In genomic region chr5:129225810-129226450, GRCm38 (mm10) we compare ENCODE assay signal across 12 mouse cellular contexts.
DNase-seq lines count a peak whose midpoint lies in the region; ATAC-seq lines count a peak whose summit lies in the region.
"Had no signal": no experiment of that assay in that cellular context is flagged by ENCODE, and none has a peak within 500 bp of the region (broad histone marks: within the 10 kb centered on the region; RNA-seq: fewer than 3 reads in every experiment).

No protein-coding gene starts in this region.

- no peak for ATAC-seq in forebrain, embryonic 15.5 days (replicated peaks)
- ATAC-seq in neural tube, embryonic 12.5 days (ENCODE audit: low FRiP score, low read depth): 0 out of 2 replicates have a peak, but pooled peaks have one; percentile 13
- ATAC-seq: liver, postnatal 0 days had no signal

- H3K36me3 ChIP-seq in forebrain, embryonic 15.5 days: no peaks in the 10 kb centered on the region
- no peaks in the 10 kb centered on the region for H3K36me3 ChIP-seq in forebrain, embryonic 10.5 days (replicated peaks)
- H3K36me3 ChIP-seq in neural tube, embryonic 12.5 days: no peaks in the 10 kb centered on the region
- no peaks in the 10 kb centered on the region for H3K36me3 ChIP-seq in midbrain, embryonic 10.5 days

- H3K4me2 ChIP-seq in forebrain, embryonic 15.5 days (replicated peaks): peak overlapping the region; percentile 18; the same call in 1 of the 2 replicates
- H3K4me2 ChIP-seq in neural tube, embryonic 12.5 days (replicated peaks): peak overlapping the region; percentile 22

- H3K9me3 ChIP-seq in forebrain, embryonic 15.5 days: no peaks in the 10 kb centered on the region
- H3K9me3 ChIP-seq in forebrain, embryonic 10.5 days: no peaks in the 10 kb centered on the region
- no peaks in the 10 kb centered on the region for H3K9me3 ChIP-seq in neural tube, embryonic 12.5 days
- no peaks in the 10 kb centered on the region for H3K9me3 ChIP-seq in midbrain, embryonic 10.5 days (replicated peaks)

- H3K27me3 ChIP-seq in forebrain, embryonic 15.5 days: no peaks in the 10 kb centered on the region
- no peaks in the 10 kb centered on the region for H3K27me3 ChIP-seq in forebrain, embryonic 10.5 days (ENCODE audit: poor library complexity, severe bottlenecking)
- no peaks in the 10 kb centered on the region for H3K27me3 ChIP-seq in neural tube, embryonic 12.5 days (replicated peaks)
- no peaks in the 10 kb centered on the region for H3K27me3 ChIP-seq in midbrain, embryonic 10.5 days (ENCODE audit: low read depth, poor library complexity, severe bottlenecking)

- H3K9ac ChIP-seq in forebrain, embryonic 15.5 days (replicated peaks): no peak overlapping the region
- no peak overlapping the region for H3K9ac ChIP-seq in neural tube, embryonic 12.5 days
- H3K9ac ChIP-seq: liver, postnatal 0 days had no signal

- no peak overlapping the region for H3K27ac ChIP-seq in forebrain, embryonic 15.5 days (replicated peaks)
- no peak overlapping the region for H3K27ac ChIP-seq in forebrain, embryonic 10.5 days
- no peak overlapping the region for H3K27ac ChIP-seq in neural tube, embryonic 12.5 days
- H3K27ac ChIP-seq in midbrain, embryonic 10.5 days (replicated peaks): 0 out of 2 replicates have a peak overlapping the region, but pooled peaks have one; percentile 33

- H3K4me3 ChIP-seq in forebrain, embryonic 15.5 days: no peak overlapping the region
- H3K4me3 ChIP-seq in forebrain, embryonic 10.5 days: no peak overlapping the region
- no peak overlapping the region for H3K4me3 ChIP-seq in neural tube, embryonic 12.5 days
- peak overlapping the region; percentile 16; the same call in 1 of the 2 replicates for H3K4me3 ChIP-seq in midbrain, embryonic 10.5 days
- H3K4me3 ChIP-seq: myocyte had no signal

- WGBS in forebrain, embryonic 15.5 days: 73% methylated on average over 33 of the region's 33 CpGs
- 72% methylated on average over 33 of the region's 33 CpGs for WGBS in forebrain, embryonic 10.5 days
- WGBS in neural tube, embryonic 12.5 days: 70% methylated on average over 33 of the region's 33 CpGs
- WGBS in midbrain, embryonic 10.5 days: 75% methylated on average over 33 of the region's 33 CpGs

- no peaks in the 10 kb centered on the region for H3K4me1 ChIP-seq in forebrain, embryonic 15.5 days
- peaks cover 10% of the 10 kb centered on the region; the same call in 1 of the 2 replicates for H3K4me1 ChIP-seq in forebrain, embryonic 10.5 days
- no peaks in the 10 kb centered on the region for H3K4me1 ChIP-seq in neural tube, embryonic 12.5 days
- H3K4me1 ChIP-seq in midbrain, embryonic 10.5 days: peaks cover 14% of the 10 kb centered on the region

- DNase-seq in forebrain, embryonic 10.5 days (ENCODE audit: extremely low spot score, low spot score): no peak
- no peak for DNase-seq in neural tube, embryonic 10.5 days (ENCODE audit: extremely low spot score, low spot score)
- DNase-seq in midbrain, embryonic 10.5 days (ENCODE audit: low spot score): no peak
- no peak for DNase-seq in ovary, postnatal 14 days (ENCODE audit: low spot score)
- no peak for DNase-seq in lung, postnatal 14 days
- no peak for DNase-seq in frontal cortex, postnatal 14 days (ENCODE audit: low spot score in 2 of 2)
- DNase-seq: kidney, postnatal 14 days; liver, postnatal 0 days; thymus, adult 18-20 months had no signal
